16 mouse cellular contexts compared by ENCODE assay signal in the genomic region with DNA sequence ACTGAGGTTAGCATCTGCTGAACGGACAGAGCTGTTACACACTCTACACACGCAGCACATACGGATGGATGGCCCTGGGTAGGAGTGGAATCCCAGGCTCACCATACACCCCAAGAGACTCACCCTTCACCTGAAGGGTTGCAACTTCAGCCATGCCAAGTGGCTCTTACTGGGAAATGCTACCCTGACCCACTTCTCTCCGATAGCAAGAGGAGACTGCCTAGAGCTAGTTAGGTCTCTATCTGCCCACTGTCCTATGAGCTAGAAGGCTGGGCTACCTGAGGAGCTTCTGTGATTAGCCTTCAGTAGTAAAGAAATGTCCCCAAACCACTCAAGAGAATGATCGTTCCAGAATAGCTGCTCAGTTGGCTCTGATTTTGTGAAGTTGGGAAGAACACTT. TPM values are rescaled to one million over a fixed set of nuclear protein-coding genes. Genes with fewer than 3 reads are reported as not detected.
A peak's percentile ranks its signal among the peaks of the same experiment; 100 is the strongest.
DNase-seq lines count a peak whose midpoint lies in the region; ATAC-seq and TF ChIP-seq lines count a peak whose summit lies in the region.
"Had no signal": no experiment of that assay in that cellular context is flagged by ENCODE, and none has a peak within 500 bp of the region (broad histone marks: within the 10 kb centered on the region; RNA-seq: fewer than 3 reads in every experiment).

No protein-coding gene starts in this region.

- H3K9ac ChIP-seq in lung, postnatal 0 days (replicated peaks; ENCODE audit: low read depth), result no peak overlapping the region
- H3K9ac ChIP-seq in midbrain, embryonic 16.5 days (ENCODE audit: low read depth, low read length), result no peak overlapping the region
- H3K9ac ChIP-seq: embryonic facial prominence, embryonic 15.5 days had no signal

- H3K36me3 ChIP-seq in kidney, adult 2 months (ENCODE audit: control insufficient read depth, insufficient read depth, low read length), result no peaks in the 10 kb centered on the region
- no peaks in the 10 kb centered on the region for H3K36me3 ChIP-seq in lung, postnatal 0 days (ENCODE audit: insufficient read depth, low read length)
- no peaks in the 10 kb centered on the region for H3K36me3 ChIP-seq in midbrain, embryonic 16.5 days (ENCODE audit: control insufficient read depth, insufficient read depth, low read length)
- H3K36me3 ChIP-seq: embryonic facial prominence, embryonic 15.5 days had no signal

- no peak overlapping the region for H3K27ac ChIP-seq in kidney, adult 2 months (ENCODE audit: insufficient read depth, low read depth, low read length)
- H3K27ac ChIP-seq in lung, postnatal 0 days (ENCODE audit: low read length), result no peak overlapping the region
- no peak overlapping the region for H3K27ac ChIP-seq in midbrain, embryonic 16.5 days (ENCODE audit: low read length)
- H3K27ac ChIP-seq: embryonic facial prominence, embryonic 15.5 days had no signal

- no peaks in the 10 kb centered on the region for H3K27me3 ChIP-seq in kidney, adult 2 months (replicated peaks; ENCODE audit: control insufficient read depth, insufficient read depth, low read length)
- H3K27me3 ChIP-seq in lung, postnatal 0 days (replicated peaks; ENCODE audit: insufficient read depth, low read length), result no peaks in the 10 kb centered on the region
- peaks cover 11% of the 10 kb centered on the region; the same call in 1 of the 2 replicates for H3K27me3 ChIP-seq in midbrain, embryonic 16.5 days (ENCODE audit: control insufficient read depth, insufficient read depth, low read depth, low read length)

- H3K4me2 ChIP-seq in lung, postnatal 0 days (replicated peaks; ENCODE audit: low read depth, low read length), result peak overlapping the region; percentile 30
- H3K4me2 ChIP-seq in midbrain, embryonic 16.5 days (ENCODE audit: low read length), result 0 out of 2 replicates have a peak overlapping the region, but pooled peaks have one; percentile 25
- H3K4me2 ChIP-seq: embryonic facial prominence, embryonic 15.5 days had no signal

- peaks cover 3% of the 10 kb centered on the region; the same call in 1 of the 2 replicates for H3K4me1 ChIP-seq in kidney, adult 2 months (ENCODE audit: control insufficient read depth, insufficient read depth, low read length)
- 0 out of 2 replicates have a peak, but pooled peaks cover 4% of the 10 kb centered on the region for H3K4me1 ChIP-seq in lung, postnatal 0 days (ENCODE audit: insufficient read depth, low read depth, low read length)
- peaks cover 12% of the 10 kb centered on the region for H3K4me1 ChIP-seq in midbrain, embryonic 16.5 days (ENCODE audit: control insufficient read depth, insufficient read depth, low read length)

- no peak for TF ChIP-seq EP300 in lung, postnatal 0 days (IDR thresholded peaks at IDR 0.05)

- no peak for DNase-seq in kidney, adult 2 months
- DNase-seq in kidney, adult 8-10 months, result no peak
- DNase-seq in lung, postnatal 0 days (ENCODE audit: low spot score), result no peak
- DNase-seq in lung, adult 18-20 months, result no peak
- DNase-seq in cerebellum, postnatal 25 days, result peak; percentile 44 to 57
- DNase-seq in gastrocnemius, postnatal 4 days (ENCODE audit: low spot score in 2 of 2), result no peak
- DNase-seq: adrenal gland, postnatal 36 days; heart, postnatal 14 days; kidney, adult 18-20 months; layer of hippocampus, adult 9-11 months; thymus, postnatal 36 days had no signal

- WGBS in kidney, adult 2 months, result 88% methylated on average over 5 of the region's 5 CpGs
- 58% methylated on average over 5 of the region's 5 CpGs for WGBS in lung, postnatal 0 days
- 87% methylated on average over 5 of the region's 5 CpGs for WGBS in midbrain, embryonic 16.5 days

- H3K9me3 ChIP-seq in lung, postnatal 0 days (ENCODE audit: low read length), result no peaks in the 10 kb centered on the region
- H3K9me3 ChIP-seq in midbrain, embryonic 16.5 days (replicated peaks; ENCODE audit: control insufficient read depth, low read length, poor library complexity, severe bottlenecking), result no peaks in the 10 kb centered on the region
- H3K9me3 ChIP-seq: embryonic facial prominence, embryonic 15.5 days had no signal

- TF ChIP-seq POLR2A in kidney, adult 2 months (IDR thresholded peaks at IDR 0.05; ENCODE audit: low read depth, low read length), result no peak

- no peak for ATAC-seq in lung, postnatal 0 days
- ATAC-seq in midbrain, embryonic 16.5 days, result no peak
- no peak for ATAC-seq in inflammation-experienced regulatory T-cells, adult 6 months
- ATAC-seq: forebrain, embryonic 14.5 days had no signal

- no peak for TF ChIP-seq CTCF in kidney, adult 2 months (conservative IDR thresholded peaks at IDR 0.05; ENCODE audit: insufficient read depth, insufficient read length, low read depth, low read length)
- TF ChIP-seq CTCF in lung, postnatal 0 days (IDR thresholded peaks at IDR 0.05), result no peak

- H3K4me3 ChIP-seq in kidney, adult 2 months (ENCODE audit: insufficient read depth, low read depth, low read length), result 0 out of 2 replicates have a peak overlapping the region, but pooled peaks have one; percentile 15
- no peak overlapping the region for H3K4me3 ChIP-seq in lung, postnatal 0 days (ENCODE audit: low read depth, low read length)
- H3K4me3 ChIP-seq in midbrain, embryonic 16.5 days (ENCODE audit: low read depth, low read length), result no peak overlapping the region
- H3K4me3 ChIP-seq: myocyte had no signal

RNA-seq across cellular contexts. Expression of a gene that starts 2.1 kb away (rescaled TPM):
- 4.3 and 5.0 TPM in 2 replicates for polyA plus RNA-seq in kidney, adult 2 months (2012; rRNA removed)
- 8.0 and 10.2 TPM in 2 replicates for polyA plus RNA-seq in lung, postnatal 0 days (2015; fragmentation: Nextera tagmentation; extraction: Ambion mirVana)
- polyA plus RNA-seq in midbrain, embryonic 16.5 days (2015; fragmentation: Nextera tagmentation; extraction: Ambion mirVana), result 6.1 and 8.9 TPM in 2 replicates
- not detected for polyA plus RNA-seq in inflammation-experienced regulatory T-cells, adult 6 months (2017; shearing (Covaris generic))
- 1 to 10 TPM; 1.1 to 1.4 TPM for total RNA-seq in gastrocnemius, postnatal 4 days (2021)

Comparison
In these comparisons a context has a peak if more than half of its experiments do, and no peak if none do; other contexts are left out.
1. DNase-seq: peak in cerebellum, postnatal 25 days (2 of 2); none in kidney, adult 2 months (single experiment), kidney, adult 8-10 months (0 of 2), lung, postnatal 0 days (single experiment), lung, adult 18-20 months (0 of 2) and gastrocnemius, postnatal 4 days (0 of 2).